Mouse (Mus musculus) gonadal fat pad, adult 2 months (tissue): ENCODE results near the gene Mgat5b. TPM values are rescaled to one million over a fixed set of nuclear protein-coding genes. Genes with fewer than 3 reads are reported as not detected.
"Not testable (repeated sequence)": the region's sequence is repeated elsewhere in the genome, so short reads cannot be mapped to it uniquely, and the experiment has no call there.

ENCODE experiments used
- DNase-seq: peaks from one replicate; pipeline ENCODE4 v3.0.0-alpha.2; 2012; ENCODE audit warnings: low read depth
- polyA plus RNA-seq: library from polyadenylated mRNA; depleted of rRNA; stranded (reverse); fragments of >200 nt; gene quantifications from 2 replicates; pipeline ENCODE4 v1.2.3, GENCODE M21; 2012; rRNA removed

Mgat5b gene
- polyA plus RNA-seq: 0.11 and 0.15 TPM in 2 replicates

- no peak for DNase-seq
Measured at GRCm38 (mm10) chr11:116918323-116919185, at the start of gene Mgat5b. TSS of gene Mgat5b (plus strand) at chr11:116918863.

GRCm38 (mm10) chr11:116869223-116869622, 49.4 kb upstream of the Mgat5b start:
- peak; percentile 81 for DNase-seq

DNA sequence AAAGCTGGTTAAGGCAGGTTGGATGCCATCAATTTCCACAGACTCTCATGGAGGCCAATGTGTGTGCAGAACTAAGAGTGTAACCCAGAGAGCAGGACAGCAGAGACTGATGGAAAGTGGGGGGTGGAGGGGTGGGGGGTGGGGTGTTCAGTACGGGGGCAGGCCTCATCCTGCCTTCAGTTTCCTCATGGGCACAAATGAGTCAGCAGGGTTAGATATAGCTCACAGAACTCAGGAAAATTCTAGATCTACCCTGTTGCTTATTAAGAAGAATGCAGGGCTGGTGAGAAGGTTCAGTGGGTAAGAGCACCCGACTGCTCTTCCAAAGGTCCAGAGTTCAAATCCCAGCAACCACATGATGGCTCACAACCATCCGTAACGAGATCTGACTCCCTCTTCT, 49.0 kb upstream of the Mgat5b start:
- DNase-seq: no peak

DNA sequence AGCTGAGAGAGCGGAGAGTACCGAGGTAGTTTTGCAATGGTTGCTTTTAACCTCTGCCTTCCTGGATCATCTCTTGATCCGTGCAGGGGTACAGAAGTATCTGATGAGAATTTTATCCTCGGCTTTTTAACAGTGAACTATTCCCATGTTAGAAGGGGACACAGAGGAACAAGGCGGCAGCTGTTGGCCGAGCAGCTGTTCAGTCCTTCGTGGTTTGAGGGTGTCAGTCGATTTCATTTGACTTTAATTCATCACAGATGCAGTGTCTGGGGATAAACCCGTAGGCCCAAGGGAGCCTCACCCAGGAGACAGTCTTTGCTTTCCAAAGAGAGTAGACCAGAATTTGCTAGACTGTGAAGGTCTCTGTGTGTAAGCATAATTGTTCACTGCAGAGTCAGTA, 47.1 kb upstream of the Mgat5b start:
- DNase-seq: no peak

DNA sequence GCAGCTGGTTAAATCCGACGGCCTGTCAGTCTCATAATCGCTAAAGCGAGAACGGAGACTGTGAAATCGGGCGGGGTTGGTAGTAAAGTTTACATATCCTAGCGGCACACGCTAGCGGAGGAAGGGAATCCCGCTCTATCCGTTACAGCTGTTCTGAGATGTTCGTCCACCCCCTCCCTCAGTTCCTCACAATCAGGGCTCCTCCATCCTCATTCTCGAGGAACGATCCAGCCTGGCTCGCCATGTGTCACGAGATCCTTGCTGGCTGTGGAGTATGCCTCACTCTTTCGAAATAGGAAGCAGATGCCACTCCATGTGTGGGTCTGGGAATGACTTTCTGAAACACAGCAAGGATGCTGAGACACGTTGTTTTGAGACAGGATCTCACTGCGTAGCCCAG, 44.7 kb upstream of the Mgat5b start:
- no peak for DNase-seq

GRCm38 (mm10) chr11:116878454-116878853, 40.2 kb upstream of the Mgat5b start:
- no peak for DNase-seq

- no peak for DNase-seq
Measured at GRCm38 (mm10) chr11:116880839-116881238, 37.8 kb upstream of the Mgat5b start.

DNA sequence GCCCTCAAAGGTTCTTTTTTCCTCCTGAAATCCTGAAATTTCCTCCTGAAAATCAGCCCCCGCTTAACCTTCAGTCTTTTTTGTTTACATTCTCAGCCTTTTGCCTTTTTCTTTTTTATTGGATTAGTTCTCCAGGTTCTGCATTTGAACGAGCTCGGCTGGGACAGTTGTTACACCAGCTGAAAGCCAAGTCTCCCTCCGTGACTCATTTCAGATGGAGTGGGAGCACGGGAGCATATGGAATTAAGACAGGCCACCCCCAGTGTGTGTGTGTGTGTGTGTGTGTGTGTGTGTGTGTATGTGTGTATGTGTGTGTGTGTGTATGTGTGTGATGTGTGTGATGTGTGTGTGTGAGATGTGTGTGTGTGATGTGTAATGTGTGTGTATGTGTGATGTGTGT, 37.2 kb upstream of the Mgat5b start:
- no peak for DNase-seq

GRCm38 (mm10) chr11:116882446-116882845, 36.2 kb upstream of the Mgat5b start:
- DNase-seq: no peak

DNA sequence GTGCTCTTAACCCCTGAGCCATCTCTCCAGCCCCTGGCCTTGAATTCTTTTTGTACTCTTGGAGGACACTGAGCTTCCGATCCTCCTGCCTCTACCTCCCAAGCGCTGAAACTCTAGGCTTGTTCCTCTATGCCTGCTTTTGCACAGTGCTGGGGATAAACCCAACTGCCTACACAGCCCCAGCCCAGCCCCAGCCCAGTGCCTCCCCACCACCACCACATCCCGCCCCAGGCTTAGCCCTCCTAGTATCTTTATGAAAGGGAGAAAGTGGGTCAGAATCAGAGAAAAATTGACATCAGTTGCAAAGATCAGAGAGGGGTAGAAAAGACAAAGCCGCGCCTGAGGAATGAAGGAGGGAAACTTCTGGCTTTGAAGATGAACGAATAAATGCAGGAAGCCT, 34.6 kb upstream of the Mgat5b start:
- DNase-seq: no peak

DNA sequence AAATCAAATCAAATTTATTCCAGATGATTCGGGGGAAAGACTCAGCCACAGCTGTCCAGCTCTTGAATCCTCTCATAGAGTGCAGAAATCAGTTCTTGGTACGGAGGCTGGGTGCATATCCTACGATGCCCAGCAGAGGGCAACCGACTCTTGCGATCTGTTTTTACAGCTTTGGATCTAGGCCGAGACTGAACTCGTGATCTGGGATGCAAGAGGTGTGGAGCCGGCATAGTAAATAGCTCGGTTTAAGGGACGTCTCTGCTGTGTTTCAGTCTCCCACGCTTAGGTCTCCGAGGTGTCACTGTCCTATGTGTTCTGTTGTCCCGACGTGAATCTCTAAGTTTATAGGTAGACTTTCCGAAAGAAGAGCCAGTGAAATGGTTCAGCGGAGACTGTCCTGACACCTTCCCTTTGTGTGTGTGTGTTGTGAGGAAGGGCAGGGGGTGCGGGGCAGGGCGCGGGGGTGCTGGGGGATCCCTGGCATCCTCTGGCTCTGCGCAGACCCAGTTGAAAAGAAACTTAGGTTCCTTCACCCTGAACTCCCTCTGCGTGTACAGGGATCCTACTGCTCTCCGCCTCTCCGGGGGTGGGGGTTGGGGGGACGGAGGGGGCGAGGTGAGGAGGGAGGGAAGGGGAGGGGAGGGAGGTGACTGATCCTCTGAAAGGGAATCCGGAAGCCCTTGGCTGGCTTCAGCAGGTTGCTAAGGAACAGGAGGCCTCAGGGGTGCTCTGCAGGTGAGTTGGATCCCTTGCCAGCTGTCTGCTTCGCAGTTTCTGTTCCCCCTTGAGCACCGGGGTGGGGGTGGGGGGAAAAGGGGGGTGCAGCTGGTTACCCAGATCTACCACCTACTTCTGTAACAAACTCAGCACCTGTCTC, 33.1 kb upstream of the Mgat5b start:
- DNase-seq: no peak

DNA sequence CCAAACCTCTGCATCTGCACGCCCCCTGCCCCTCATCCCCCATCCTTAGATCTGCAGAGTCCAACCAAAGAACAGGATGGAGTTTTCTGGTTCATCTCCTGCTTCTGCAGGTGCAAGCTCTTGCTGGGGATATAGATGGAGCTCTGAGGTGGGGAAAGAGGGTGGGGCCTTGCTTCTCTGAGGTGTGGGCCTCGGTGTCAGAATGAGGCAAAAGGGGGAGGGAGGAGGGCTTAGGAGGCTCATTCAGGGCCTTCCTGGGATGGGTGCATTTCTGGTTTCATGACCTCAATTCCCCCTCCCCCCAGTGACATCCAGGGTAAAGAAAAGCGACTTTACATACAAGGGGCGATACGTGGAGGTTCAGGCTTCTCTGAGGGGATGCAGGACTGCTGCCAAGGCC, 31.5 kb upstream of the Mgat5b start:
- DNase-seq: no peak

DNA sequence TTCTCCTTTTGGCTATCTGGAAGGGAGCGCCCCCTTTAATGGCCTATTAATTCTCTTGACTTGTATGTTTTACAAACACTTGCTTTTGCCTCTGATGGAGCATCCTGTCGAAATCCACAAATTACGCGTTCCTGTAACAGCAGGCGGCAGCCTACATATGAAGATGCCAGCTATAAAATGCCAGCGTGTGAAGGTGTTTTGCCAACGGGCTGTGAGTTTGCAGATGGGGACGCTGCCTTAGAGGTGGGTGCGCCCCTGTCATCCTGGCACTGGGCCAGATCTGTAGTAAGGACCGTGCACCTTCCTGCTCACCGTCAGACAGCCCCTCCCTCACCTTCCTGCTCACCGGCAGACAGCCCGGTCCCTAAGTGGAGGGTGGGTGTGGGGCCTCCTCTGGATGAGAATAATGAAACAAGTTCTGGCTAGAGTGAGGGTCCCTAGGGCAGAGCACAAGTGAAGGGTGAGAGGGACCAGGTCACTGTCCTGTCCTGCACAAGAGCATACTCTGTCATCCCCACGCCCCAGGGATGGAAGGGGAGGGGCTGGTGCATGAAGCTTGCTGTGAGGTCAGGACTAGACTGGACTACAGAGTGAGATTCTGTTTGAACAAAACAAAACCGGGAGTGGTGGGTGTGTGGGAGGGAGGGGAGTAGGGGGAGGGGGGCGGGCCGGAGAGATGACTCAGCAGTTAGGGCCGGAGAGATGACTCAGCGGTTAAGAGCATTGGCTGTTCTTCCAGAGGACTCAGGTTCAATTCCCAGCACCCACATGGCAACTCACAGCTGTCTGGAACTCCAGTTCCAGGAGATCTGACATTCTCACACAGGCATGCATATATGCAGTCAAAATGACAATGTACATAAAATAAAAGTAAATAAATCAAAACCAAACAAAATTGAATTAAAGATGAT, 24.9 kb upstream of the Mgat5b start:
- DNase-seq: no peak

DNA sequence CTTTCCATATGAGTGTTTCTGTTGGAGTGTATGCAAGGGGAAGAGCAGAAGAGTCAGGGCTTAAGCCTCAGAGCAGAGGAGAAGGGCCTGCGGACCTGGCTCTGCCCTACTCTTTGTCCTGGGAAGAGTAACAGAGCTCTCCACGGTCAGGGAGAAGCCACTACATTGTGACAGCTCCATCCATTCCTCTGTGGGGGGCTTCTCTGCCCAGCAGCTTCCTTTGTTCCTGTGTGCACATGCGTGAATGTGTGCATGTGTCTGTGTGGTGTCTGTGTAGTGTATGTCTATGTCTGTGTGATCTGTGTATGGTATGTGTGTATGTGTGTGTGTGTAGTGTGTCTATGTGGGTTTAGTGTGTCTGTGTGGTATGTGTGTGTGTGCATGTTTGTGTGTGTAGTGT, 23.3 kb upstream of the Mgat5b start:
- no peak for DNase-seq

GRCm38 (mm10) chr11:116899247-116899646, 19.4 kb upstream of the Mgat5b start:
- no peak for DNase-seq

GRCm38 (mm10) chr11:116902588-116902987, 16.1 kb upstream of the Mgat5b start:
- DNase-seq: not testable (repeated sequence)

DNA sequence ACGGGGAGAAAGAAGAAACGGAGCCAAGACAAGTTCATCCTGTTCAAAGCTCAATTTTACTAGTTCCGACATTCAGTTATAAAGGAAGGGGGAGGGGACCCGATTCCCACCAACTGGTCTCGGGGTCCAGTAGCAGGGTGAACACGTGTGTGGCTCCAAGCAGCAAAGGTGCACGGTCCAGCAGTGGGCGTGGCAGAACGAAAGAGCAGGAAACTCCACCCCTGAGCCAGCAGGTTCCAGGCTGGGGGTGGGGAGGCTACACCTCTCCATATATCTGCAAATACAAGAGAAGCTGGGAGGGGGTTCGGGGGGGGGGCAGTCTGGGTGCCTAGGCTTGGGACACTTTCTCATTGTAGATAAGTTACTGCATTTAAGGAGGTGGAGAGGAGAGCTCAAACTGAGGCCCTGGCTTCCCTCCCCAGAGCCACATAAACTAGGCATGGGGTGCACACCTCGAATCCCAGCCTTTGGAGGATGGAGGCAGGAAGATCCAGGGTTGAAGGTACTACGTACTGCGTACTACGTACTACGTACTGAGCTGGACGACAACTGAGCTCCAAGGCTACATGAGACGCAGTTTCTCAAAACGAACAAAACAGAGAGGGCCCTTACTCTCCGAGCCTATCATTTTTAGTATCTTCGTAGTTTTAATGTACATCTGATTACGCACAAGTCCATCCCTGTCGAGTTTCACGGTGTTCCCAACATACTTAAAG, 12.8 kb upstream of the Mgat5b start:
- no peak for DNase-seq

DNA sequence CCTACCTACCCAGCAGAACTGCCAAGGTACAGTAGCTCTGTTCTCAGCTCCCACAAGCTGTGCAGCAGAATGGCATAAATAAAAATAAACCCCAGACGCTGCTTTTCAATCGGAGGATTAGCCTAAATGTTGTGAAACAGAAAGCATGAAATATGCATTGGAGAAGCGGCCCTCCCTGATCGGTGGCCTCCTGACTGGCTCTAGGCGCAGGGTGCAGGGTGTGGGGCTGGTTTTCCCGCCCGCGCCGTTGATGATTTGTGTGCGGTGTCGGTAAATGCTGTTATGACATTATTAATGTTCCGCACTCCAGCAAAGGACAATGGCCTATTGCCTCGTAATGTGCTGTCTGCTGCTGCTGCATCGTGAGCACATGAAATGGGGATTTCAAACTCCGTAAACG, 5.1 kb upstream of the Mgat5b start:
- no peak for DNase-seq

DNA sequence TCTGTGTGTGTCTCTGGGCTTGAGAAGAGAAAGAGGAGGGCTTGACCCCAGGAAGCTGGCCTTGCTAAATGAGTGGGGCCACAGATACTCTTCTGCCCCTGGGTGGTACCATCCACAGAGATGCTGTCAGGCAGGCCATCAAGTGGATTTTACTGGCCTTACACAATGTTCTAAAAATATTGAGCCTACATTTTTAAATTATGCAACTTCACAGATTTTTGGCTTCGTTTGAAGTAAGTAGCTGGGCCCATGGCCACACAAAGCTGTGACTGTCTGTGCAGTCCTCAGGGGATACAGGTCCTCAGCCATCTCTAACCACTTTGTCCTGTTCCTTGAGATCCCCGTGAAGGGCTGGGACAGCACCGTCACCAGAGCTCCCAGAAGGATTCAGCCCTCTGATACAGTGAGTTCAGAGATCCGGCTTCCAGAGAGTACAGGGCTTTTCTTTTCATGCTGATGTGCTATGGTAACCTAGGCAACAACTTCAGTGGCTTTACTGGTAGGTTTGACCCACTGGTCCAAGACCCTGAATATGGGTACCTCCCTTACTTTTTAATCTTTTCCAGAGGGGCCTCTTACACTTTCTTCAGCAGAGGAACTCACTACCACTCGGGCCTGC, 4.3 kb upstream of the Mgat5b start:
- DNase-seq: no peak

- DNase-seq: no peak
Measured at GRCm38 (mm10) chr11:116915241-116915640, 3.4 kb upstream of the Mgat5b start.

DNA sequence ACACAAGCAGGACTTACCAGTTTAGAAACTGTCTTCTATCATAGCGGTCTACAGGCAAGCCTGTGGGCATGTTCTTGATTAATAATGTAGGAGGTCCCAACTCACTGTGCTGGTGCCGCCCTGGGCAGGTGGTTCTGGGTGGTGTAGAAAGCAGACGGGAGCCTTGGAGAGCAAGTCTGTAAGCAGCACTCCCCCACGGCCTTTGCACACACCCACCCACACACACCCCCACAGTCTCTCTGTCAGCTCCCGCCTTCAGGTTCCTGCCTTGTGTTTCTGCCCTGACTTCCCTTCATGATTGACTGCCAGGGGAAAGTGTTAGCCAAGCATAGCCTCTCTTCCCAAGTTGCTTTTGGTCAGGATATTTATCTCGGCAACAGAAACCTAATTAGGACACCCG, 1.3 kb upstream of the Mgat5b start:
- DNase-seq: no peak
